Mouse (Mus musculus): Measurements from ENCODE around the gene Akr1b3. TPM values are rescaled to one million over a fixed set of nuclear protein-coding genes. Genes with fewer than 3 reads are reported as not detected.
A peak's percentile ranks its signal among the peaks of the same experiment; 100 is the strongest.

Gene Akr1b3
- polyA plus RNA-seq, 1 experiment from 2014 or later, result 106 TPM

- Histone ChIP-seq H3K9me3 (ENCODE audit: low read length) (no peaks in the 10 kb centered on the region), H3K9ac (replicated peaks; ENCODE audit: low read depth) (no peak overlapping the region), H3K27ac (ENCODE audit: low read length) (no peak overlapping the region), H3K27me3 (replicated peaks; ENCODE audit: insufficient read depth, low read length) (no peaks in the 10 kb centered on the region), H3K36me3 (ENCODE audit: insufficient read depth, low read length) (no peaks in the 10 kb centered on the region), H3K4me3 (ENCODE audit: low read depth, low read length) (no peak overlapping the region), H3K4me1 (ENCODE audit: insufficient read depth, low read depth, low read length) (peaks cover 3% of the 10 kb centered on the region; the same call in 1 of the 2 replicates), H3K4me2 (replicated peaks; ENCODE audit: low read depth, low read length) (no peak overlapping the region)
- DNase-seq (ENCODE audit: low spot score) (peak; percentile 68), ATAC-seq (no peak)
- peak; percentile 78 for TF ChIP-seq CTCF (IDR thresholded peaks at IDR 0.05)
- TF ChIP-seq EP300 (IDR thresholded peaks at IDR 0.05), result no peak
- 18% methylated on average over 9 of the region's 9 CpGs for WGBS
Observed at GRCm38 (mm10) chr6:34277665-34278064, 39.6 kb downstream of the Akr1b3 start.

DNA sequence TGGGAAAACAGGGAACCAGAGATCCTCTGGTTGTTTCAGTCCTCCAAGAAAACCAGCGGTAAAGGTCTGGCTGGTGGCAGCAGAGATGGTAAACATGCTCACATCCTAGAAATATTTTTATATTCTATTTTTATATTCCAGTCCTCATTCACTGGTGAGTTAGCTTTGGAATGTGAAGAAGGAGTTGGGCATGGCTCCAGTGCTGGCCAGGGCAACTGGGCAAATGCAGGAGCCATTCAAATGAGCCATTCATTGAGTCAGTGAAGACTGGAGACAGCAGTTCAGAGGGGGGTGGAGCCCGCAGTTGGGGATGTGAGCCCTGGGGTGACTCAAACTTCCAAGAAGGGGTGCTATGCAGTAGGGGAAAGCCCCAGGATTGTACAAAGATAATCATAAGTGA lies 42.9 kb downstream of the Akr1b3 start:
- H3K4me1 ChIP-seq (ENCODE audit: insufficient read depth, low read depth, low read length), result peaks cover 3% of the 10 kb centered on the region; the same call in 1 of the 2 replicates
- ATAC-seq (no peak), DNase-seq (ENCODE audit: low spot score) (no peak)
- no peak overlapping the region for H3K9ac ChIP-seq (replicated peaks; ENCODE audit: low read depth)
- no peak overlapping the region for H3K4me2 ChIP-seq (replicated peaks; ENCODE audit: low read depth, low read length)
- 50% methylated on average over 2 of the region's 2 CpGs for WGBS
- H3K27ac ChIP-seq (ENCODE audit: low read length), result no peak overlapping the region
- H3K4me3 ChIP-seq (ENCODE audit: low read depth, low read length), result no peak overlapping the region
- TF ChIP-seq EP300 (IDR thresholded peaks at IDR 0.05) (no peak), CTCF (IDR thresholded peaks at IDR 0.05) (no peak)
- H3K27me3 ChIP-seq (replicated peaks; ENCODE audit: insufficient read depth, low read length), result no peaks in the 10 kb centered on the region
- no peaks in the 10 kb centered on the region for H3K9me3 ChIP-seq (ENCODE audit: low read length)
- no peaks in the 10 kb centered on the region for H3K36me3 ChIP-seq (ENCODE audit: insufficient read depth, low read length)

- Histone ChIP-seq H3K4me2 (replicated peaks; ENCODE audit: low read depth, low read length) (no peak overlapping the region), H3K4me1 (ENCODE audit: insufficient read depth, low read depth, low read length) (peaks cover 3% of the 10 kb centered on the region; the same call in 1 of the 2 replicates), H3K27me3 (replicated peaks; ENCODE audit: insufficient read depth, low read length) (no peaks in the 10 kb centered on the region), H3K4me3 (ENCODE audit: low read depth, low read length) (no peak overlapping the region), H3K36me3 (ENCODE audit: insufficient read depth, low read length) (no peaks in the 10 kb centered on the region), H3K27ac (ENCODE audit: low read length) (no peak overlapping the region), H3K9ac (replicated peaks; ENCODE audit: low read depth) (no peak overlapping the region), H3K9me3 (ENCODE audit: low read length) (no peaks in the 10 kb centered on the region)
- no peak for ATAC-seq
- no peak for TF ChIP-seq CTCF (IDR thresholded peaks at IDR 0.05)
- TF ChIP-seq EP300 (IDR thresholded peaks at IDR 0.05), result no peak
- 36% methylated on average over 2 of the region's 2 CpGs for WGBS
- DNase-seq (ENCODE audit: low spot score), result no peak
Observed at GRCm38 (mm10) chr6:34273073-34273472, 44.2 kb downstream of the Akr1b3 start.

DNA sequence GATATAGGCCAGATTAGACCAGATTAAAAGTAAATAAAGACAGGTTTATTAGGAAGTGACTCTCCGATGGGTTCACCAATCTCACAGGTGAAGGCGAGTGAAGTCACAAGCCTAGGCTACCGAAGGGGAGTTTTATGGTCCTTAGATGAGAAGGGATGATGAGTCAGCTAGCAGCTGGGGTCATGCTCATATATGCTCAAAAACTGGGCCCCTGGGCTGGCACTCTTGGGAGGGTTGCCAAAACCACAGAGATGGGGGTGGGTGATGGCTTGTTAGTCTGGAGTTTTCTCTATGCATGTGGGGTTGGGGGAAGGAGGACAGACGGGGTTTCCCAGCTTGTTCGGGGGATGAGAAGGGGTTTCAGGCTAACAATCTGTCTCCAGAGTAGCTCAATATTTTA lies 44.8 kb downstream of the Akr1b3 start:
- Histone ChIP-seq H3K27ac (ENCODE audit: low read length) (no peak overlapping the region), H3K4me1 (ENCODE audit: insufficient read depth, low read depth, low read length) (peaks cover 3% of the 10 kb centered on the region; the same call in 1 of the 2 replicates), H3K9ac (replicated peaks; ENCODE audit: low read depth) (no peak overlapping the region), H3K9me3 (ENCODE audit: low read length) (no peaks in the 10 kb centered on the region), H3K27me3 (replicated peaks; ENCODE audit: insufficient read depth, low read length) (no peaks in the 10 kb centered on the region), H3K4me3 (ENCODE audit: low read depth, low read length) (no peak overlapping the region), H3K4me2 (replicated peaks; ENCODE audit: low read depth, low read length) (no peak overlapping the region), H3K36me3 (ENCODE audit: insufficient read depth, low read length) (no peaks in the 10 kb centered on the region)
- TF ChIP-seq EP300 (IDR thresholded peaks at IDR 0.05) (no peak), CTCF (IDR thresholded peaks at IDR 0.05) (no peak)
- DNase-seq (ENCODE audit: low spot score) (no peak), ATAC-seq (no peak)
- 92% methylated on average over 5 of the region's 5 CpGs for WGBS

DNA sequence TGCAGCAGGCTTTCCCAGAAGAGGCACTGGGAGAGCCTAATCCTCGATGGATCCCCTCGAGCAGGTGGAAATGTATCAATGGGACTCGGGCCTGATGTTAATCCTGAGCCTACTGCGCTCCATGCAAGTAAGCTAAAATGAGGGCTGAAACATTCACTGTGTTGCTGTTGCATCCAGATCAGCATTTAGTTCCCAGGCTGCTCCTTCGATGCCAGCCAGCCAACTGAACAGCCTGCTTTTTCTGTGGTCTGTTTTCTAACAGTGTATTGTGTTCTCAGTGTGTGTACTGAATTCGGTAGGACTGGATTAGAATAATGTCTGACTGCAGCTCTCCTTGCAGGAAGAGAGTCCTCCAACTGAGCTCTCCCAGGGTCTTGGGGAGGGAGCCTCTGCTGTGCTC lies 46.6 kb downstream of the Akr1b3 start:
- Histone ChIP-seq H3K4me3 (ENCODE audit: low read depth, low read length) (no peak overlapping the region), H3K9ac (replicated peaks; ENCODE audit: low read depth) (no peak overlapping the region), H3K4me1 (ENCODE audit: insufficient read depth, low read depth, low read length) (peaks cover 3% of the 10 kb centered on the region; the same call in 1 of the 2 replicates), H3K27me3 (replicated peaks; ENCODE audit: insufficient read depth, low read length) (no peaks in the 10 kb centered on the region), H3K4me2 (replicated peaks; ENCODE audit: low read depth, low read length) (no peak overlapping the region), H3K27ac (ENCODE audit: low read length) (no peak overlapping the region), H3K36me3 (ENCODE audit: insufficient read depth, low read length) (no peaks in the 10 kb centered on the region), H3K9me3 (ENCODE audit: low read length) (no peaks in the 10 kb centered on the region)
- TF ChIP-seq EP300 (IDR thresholded peaks at IDR 0.05) (no peak), CTCF (IDR thresholded peaks at IDR 0.05) (no peak)
- DNase-seq (ENCODE audit: low spot score) (no peak), ATAC-seq (no peak)
- WGBS, result 69% methylated on average over 6 of the region's 6 CpGs

DNA sequence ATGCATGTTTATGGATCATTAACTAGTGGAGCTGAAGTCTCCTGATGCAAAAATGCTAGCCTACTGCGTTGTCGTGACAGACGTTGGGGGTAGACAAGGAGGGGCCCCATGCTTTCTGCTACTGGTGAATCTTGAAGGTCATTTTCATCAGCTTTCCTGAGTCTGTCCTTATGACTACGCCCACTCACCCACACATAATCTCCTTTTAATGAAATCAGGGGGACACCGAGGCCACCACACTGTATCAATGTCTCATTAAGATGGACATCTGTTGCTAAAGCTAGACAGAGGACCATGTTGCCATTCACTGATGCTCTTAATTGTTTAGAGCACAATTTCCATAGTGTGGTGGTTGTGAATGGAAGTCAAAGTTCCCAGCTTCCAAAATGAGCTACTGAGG lies 58.7 kb downstream of the Akr1b3 start:
- no peaks in the 10 kb centered on the region for H3K4me1 ChIP-seq (ENCODE audit: insufficient read depth, low read depth, low read length)
- TF ChIP-seq CTCF (IDR thresholded peaks at IDR 0.05) (no peak), EP300 (IDR thresholded peaks at IDR 0.05) (no peak)
- no peaks in the 10 kb centered on the region for H3K36me3 ChIP-seq (ENCODE audit: insufficient read depth, low read length)
- DNase-seq (ENCODE audit: low spot score) (no peak), ATAC-seq (no peak)
- no peaks in the 10 kb centered on the region for H3K27me3 ChIP-seq (replicated peaks; ENCODE audit: insufficient read depth, low read length)
- H3K4me2 ChIP-seq (replicated peaks; ENCODE audit: low read depth, low read length), result no peak overlapping the region
- H3K9me3 ChIP-seq (ENCODE audit: low read length), result no peaks in the 10 kb centered on the region
- no peak overlapping the region for H3K4me3 ChIP-seq (ENCODE audit: low read depth, low read length)
- no peak overlapping the region for H3K9ac ChIP-seq (replicated peaks; ENCODE audit: low read depth)
- no peak overlapping the region for H3K27ac ChIP-seq (ENCODE audit: low read length)
- 87% methylated on average over 5 of the region's 5 CpGs for WGBS

Other genes starting within 250 kb of the Akr1b3 start
- 24.3 and 24.6 TPM in 2 replicates for gene Slc35b4, start 140.4 kb downstream of the Akr1b3 start, polyA plus RNA-seq (2015; fragmentation: Nextera tagmentation; extraction: Ambion mirVana)
- gene Akr1b8, start 36.6 kb upstream of the Akr1b3 start, polyA plus RNA-seq (2015; fragmentation: Nextera tagmentation; extraction: Ambion mirVana), result 13.7 and 15.7 TPM in 2 replicates
- gene Akr1b10, start 66.7 kb upstream of the Akr1b3 start, polyA plus RNA-seq (2015; fragmentation: Nextera tagmentation; extraction: Ambion mirVana), result 15.5 and 16.9 TPM in 2 replicates
- 0.14 and 0.20 TPM in 2 replicates for gene Akr1b7, start 94.9 kb upstream of the Akr1b3 start, polyA plus RNA-seq (2015; fragmentation: Nextera tagmentation; extraction: Ambion mirVana)
- gene Bpgm, start 158.7 kb upstream of the Akr1b3 start, polyA plus RNA-seq (2015; fragmentation: Nextera tagmentation; extraction: Ambion mirVana), result 66.6 and 69.7 TPM in 2 replicates

Data from lung, postnatal 0 days (tissue).